Mouse (Mus musculus): ENCODE measurements around the gene Cmya5. TPM values are rescaled to one million over a fixed set of nuclear protein-coding genes. Genes with fewer than 3 reads are reported as not detected.
"Not testable (repeated sequence)": the region's sequence is repeated elsewhere in the genome, so short reads cannot be mapped to it uniquely, and the experiment has no call there.

The Cmya5 gene
- polyA plus RNA-seq (2015; fragmentation: Nextera tagmentation; extraction: Ambion mirVana) = 0.06 and 0.15 TPM in 2 replicates

DNA sequence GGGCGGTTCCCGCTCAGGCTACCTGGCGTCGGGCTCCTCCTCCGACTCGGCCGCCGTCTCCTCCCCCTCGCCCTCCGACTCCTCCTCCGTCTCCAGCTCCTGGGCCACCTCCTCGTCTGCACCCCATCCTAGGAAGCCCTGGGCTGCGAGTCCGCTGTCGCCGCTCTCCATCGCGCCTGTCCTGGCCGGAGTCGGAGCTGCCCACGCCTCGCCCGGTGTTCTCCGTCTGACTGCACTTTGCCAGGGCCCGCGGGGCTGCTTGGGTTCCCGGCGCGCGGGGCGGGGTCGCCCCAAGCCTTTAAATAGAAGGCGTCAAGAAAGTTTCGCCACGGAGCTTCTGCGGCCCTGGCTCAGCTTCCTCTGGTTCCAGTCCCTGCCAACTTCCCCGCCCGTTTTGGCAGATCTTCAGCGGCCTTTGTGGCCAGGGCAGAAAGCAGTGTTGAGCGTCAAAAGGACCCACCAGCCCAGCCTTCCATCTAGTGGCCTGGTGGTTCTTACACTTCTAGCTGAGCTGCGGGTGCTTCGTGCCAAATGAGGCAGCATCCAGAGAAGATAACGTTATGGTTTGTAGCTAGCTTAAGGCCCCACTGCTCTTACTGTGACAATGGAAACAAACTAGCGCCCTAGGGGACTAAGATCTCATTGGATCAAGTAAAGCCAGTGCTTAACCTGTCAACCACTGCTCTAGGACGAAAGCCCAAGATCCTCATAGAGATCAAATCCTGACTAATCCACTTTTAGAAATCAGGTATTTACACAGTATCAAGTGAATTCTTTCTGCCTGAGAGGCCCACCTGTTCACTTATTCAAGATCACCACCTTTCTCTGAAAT is at the start of gene Cmya5:
Cmya5 (minus strand) TSS at position 389 of the 832 bp plus-strand sequence.
- no peaks in the 10 kb centered on the region for H3K9me3 ChIP-seq (replicated peaks; ENCODE audit: control insufficient read depth, low read length)
- no peak within 1 kb of the TSS for H3K27ac ChIP-seq (ENCODE audit: low read length)
- ATAC-seq (ENCODE audit: low read depth) = peak; percentile 63
- H3K36me3 ChIP-seq (ENCODE audit: control insufficient read depth, insufficient read depth) = peaks cover 4% of the 10 kb centered on the region; the same call in 1 of the 2 replicates
- H3K4me2 ChIP-seq (ENCODE audit: low read depth, low read length) = peak within 1 kb of the TSS; percentile 67
- peak within 1 kb of the TSS; percentile 25 for H3K9ac ChIP-seq (ENCODE audit: low read depth, low read length)
- H3K4me1 ChIP-seq (ENCODE audit: control insufficient read depth, low read depth, low read length) = peaks cover 6% of the 10 kb centered on the region
- 8% methylated on average over 45 of the region's 45 CpGs for WGBS (ENCODE audit: insufficient replicate concordance)
- H3K27me3 ChIP-seq (ENCODE audit: control insufficient read depth, insufficient read depth, low read depth, low read length) = no peaks in the 10 kb centered on the region
- peak within 1 kb of the TSS; percentile 50 for H3K4me3 ChIP-seq (ENCODE audit: low read depth, low read length)

DNA sequence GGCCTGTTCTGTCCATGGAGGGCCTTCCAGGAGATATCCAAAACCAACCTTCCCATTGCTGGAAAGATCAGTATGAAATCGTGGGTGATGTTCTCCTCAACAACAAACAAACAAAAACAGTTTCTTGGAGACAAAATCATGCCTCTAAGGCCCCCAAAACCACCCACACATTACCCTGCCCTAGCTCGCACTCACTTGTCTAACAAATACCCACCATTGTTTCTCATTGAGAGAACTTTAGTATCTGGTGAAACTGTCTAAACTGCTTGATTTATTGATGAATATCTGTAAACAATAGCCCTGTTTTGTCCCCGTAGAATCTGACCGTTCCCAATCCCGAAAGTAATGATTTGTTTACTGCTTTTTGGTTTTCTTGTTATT is 48.1 kb upstream of the Cmya5 start:
- Histone ChIP-seq H3K36me3 (ENCODE audit: control insufficient read depth, insufficient read depth) (no peaks in the 10 kb centered on the region), H3K27me3 (ENCODE audit: control insufficient read depth, insufficient read depth, low read depth, low read length) (no peaks in the 10 kb centered on the region), H3K9ac (ENCODE audit: low read depth, low read length) (peak overlapping the region; percentile 57), H3K4me1 (ENCODE audit: control insufficient read depth, low read depth, low read length) (peaks cover 4% of the 10 kb centered on the region; the same call in 1 of the 2 replicates), H3K4me3 (ENCODE audit: low read depth, low read length) (peak overlapping the region; percentile 82), H3K4me2 (ENCODE audit: low read depth, low read length) (peak overlapping the region; percentile 66), H3K27ac (ENCODE audit: low read length) (peak overlapping the region; percentile 57), H3K9me3 (replicated peaks; ENCODE audit: control insufficient read depth, low read length) (no peaks in the 10 kb centered on the region)
- ATAC-seq (ENCODE audit: low read depth) = no peak
- 52% methylated on average over 5 of the region's 5 CpGs for WGBS (ENCODE audit: insufficient replicate concordance)

DNA sequence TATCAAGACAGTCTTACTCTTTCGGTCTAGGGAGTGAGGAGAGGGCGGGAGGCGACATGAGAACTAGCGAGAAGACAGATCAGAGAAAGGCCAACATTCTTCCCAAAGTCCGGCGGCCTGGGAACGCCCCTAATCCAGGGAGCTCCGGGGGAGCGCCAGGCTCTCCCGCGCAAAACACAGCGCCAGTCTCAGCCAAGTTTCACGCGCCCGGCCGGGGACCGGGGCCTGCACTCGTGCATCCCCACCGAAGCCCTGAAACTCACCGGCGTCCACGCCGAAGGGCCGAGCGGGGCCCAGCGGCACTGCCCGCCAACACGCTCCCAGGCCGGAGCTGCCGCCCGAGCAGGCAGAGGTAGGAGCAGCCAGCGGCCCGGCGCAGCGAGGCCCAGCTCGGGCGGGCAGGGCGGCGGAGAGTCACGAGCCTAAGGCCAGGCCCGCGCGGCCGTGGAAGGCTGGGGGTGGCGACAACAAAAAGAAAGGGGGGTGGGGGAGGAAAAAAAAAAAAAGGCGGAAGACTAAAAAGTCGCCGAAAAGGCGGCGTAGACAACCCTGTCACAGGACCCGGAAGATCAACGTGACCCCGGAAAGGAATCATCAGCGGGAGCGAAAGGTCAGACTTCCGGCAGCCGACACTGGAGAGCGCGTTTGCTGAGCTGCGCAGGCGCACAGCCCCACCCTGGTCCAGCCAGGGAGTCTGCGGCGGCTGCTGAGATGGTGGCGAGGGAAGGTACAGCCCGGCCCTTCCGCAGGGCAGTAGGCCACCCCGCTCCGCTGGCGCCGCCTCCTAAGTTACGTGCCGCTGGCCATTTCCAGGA is 47.5 kb upstream of the Cmya5 start, which contains the start of gene Tent2:
Tent2 (minus strand) TSS at position 555 of the 815 bp plus-strand sequence.
- Histone ChIP-seq H3K4me1 (ENCODE audit: control insufficient read depth, low read depth, low read length) (peaks cover 4% of the 10 kb centered on the region; the same call in 1 of the 2 replicates), H3K9ac (ENCODE audit: low read depth, low read length) (peak within 1 kb of the TSS; percentile 88), H3K4me3 (ENCODE audit: low read depth, low read length) (peak within 1 kb of the TSS; percentile 82), H3K27me3 (ENCODE audit: control insufficient read depth, insufficient read depth, low read depth, low read length) (no peaks in the 10 kb centered on the region), H3K4me2 (ENCODE audit: low read depth, low read length) (peak within 1 kb of the TSS; percentile 82), H3K27ac (ENCODE audit: low read length) (peak within 1 kb of the TSS; percentile 92), H3K9me3 (replicated peaks; ENCODE audit: control insufficient read depth, low read length) (no peaks in the 10 kb centered on the region), H3K36me3 (ENCODE audit: control insufficient read depth, insufficient read depth) (no peaks in the 10 kb centered on the region)
- WGBS (ENCODE audit: insufficient replicate concordance) = under 1% methylated on average over 69 of the region's 72 CpGs
- ATAC-seq (ENCODE audit: low read depth) = peak; percentile 100

DNA sequence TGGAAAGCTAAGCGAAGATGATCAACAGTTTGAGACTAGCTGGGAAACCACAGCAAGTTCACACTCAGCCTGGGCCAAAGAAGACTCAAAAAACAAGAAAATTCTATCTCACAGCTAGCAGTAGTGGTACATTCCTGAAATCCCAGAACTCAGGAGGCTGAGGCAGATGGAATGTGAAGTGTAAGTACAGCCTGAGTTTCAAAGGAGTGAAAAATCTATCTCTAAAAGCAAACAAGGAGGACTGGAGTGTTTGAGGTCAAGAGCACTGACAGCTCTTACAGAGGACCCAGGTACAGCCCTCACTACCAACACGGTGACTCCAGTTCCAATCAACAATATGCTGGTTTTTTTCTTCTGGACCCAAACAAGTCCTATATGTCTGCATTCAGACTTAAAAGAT is 44.9 kb upstream of the Cmya5 start:
- no peak overlapping the region for H3K4me3 ChIP-seq (ENCODE audit: low read depth, low read length)
- H3K4me2 ChIP-seq (ENCODE audit: low read depth, low read length) = no peak overlapping the region
- WGBS (ENCODE audit: insufficient replicate concordance) = 68% methylated on average over 2 of the region's 2 CpGs
- no peak overlapping the region for H3K9ac ChIP-seq (ENCODE audit: low read depth, low read length)
- ATAC-seq (ENCODE audit: low read depth) = no peak
- H3K9me3 ChIP-seq (replicated peaks; ENCODE audit: control insufficient read depth, low read length) = no peaks in the 10 kb centered on the region
- H3K27ac ChIP-seq (ENCODE audit: low read length) = 0 out of 2 replicates have a peak overlapping the region, but pooled peaks have one; percentile 4
- no peaks in the 10 kb centered on the region; the same call in 1 of the 2 replicates for H3K36me3 ChIP-seq (ENCODE audit: control insufficient read depth, insufficient read depth)
- H3K27me3 ChIP-seq (ENCODE audit: control insufficient read depth, insufficient read depth, low read depth, low read length) = no peaks in the 10 kb centered on the region
- H3K4me1 ChIP-seq (ENCODE audit: control insufficient read depth, low read depth, low read length) = peaks cover 4% of the 10 kb centered on the region; the same call in 1 of the 2 replicates

DNA sequence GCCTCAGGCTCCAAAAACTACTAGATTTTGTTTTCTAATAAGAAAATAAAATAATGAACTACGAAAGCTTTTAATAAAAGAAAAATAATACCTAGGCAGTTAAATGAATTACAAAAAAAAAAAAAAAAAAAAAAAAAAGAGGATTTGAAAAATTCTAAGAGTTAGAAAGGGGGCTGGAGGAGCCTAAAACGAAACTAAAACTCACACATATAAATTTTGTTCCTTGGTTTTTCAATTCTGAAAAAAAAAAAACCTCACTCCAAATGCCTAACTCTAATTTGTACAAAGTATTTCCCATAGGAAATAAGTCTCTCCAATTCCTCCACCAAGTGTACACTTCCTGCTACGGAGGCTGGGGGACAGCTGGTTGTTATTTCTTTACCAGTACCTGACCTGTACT is 44.2 kb upstream of the Cmya5 start:
- H3K9me3 ChIP-seq (replicated peaks; ENCODE audit: control insufficient read depth, low read length) = no peaks in the 10 kb centered on the region
- no peak overlapping the region for H3K4me3 ChIP-seq (ENCODE audit: low read depth, low read length)
- WGBS (ENCODE audit: insufficient replicate concordance) = 73% methylated on average over 3 of the region's 3 CpGs
- H3K9ac ChIP-seq (ENCODE audit: low read depth, low read length) = no peak overlapping the region
- ATAC-seq (ENCODE audit: low read depth) = no peak
- peak overlapping the region; percentile 4; the same call in 1 of the 2 replicates for H3K27ac ChIP-seq (ENCODE audit: low read length)
- 0 out of 2 replicates have a peak overlapping the region, but pooled peaks have one; percentile 9 for H3K4me2 ChIP-seq (ENCODE audit: low read depth, low read length)
- peaks cover 4% of the 10 kb centered on the region; the same call in 1 of the 2 replicates for H3K4me1 ChIP-seq (ENCODE audit: control insufficient read depth, low read depth, low read length)
- H3K27me3 ChIP-seq (ENCODE audit: control insufficient read depth, insufficient read depth, low read depth, low read length) = no peaks in the 10 kb centered on the region
- H3K36me3 ChIP-seq (ENCODE audit: control insufficient read depth, insufficient read depth) = no peaks in the 10 kb centered on the region; the same call in 1 of the 2 replicates

DNA sequence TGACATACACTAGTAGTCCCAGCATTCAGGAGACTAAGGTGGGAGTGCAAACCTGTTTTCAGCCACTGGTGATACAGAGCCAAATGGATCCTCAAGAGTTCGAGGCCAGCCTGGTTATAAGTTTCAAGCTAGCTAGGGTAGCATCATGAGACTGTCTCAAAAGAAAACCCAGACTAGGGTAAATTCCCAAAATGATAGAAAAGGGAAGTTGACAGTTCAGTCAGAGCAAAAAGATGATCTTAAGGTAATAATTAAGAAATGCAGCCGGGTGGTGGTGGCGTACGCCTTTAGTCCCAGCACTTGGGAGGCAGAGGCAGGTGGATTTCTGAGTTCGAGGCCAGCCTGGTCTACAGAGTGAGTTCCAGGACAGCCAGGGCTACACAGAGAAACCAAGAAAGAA is 43.3 kb upstream of the Cmya5 start:
- WGBS (ENCODE audit: insufficient replicate concordance) = 92% methylated on average over 5 of the region's 5 CpGs
- H3K4me3 ChIP-seq (ENCODE audit: low read depth, low read length) = not testable (repeated sequence)

DNA sequence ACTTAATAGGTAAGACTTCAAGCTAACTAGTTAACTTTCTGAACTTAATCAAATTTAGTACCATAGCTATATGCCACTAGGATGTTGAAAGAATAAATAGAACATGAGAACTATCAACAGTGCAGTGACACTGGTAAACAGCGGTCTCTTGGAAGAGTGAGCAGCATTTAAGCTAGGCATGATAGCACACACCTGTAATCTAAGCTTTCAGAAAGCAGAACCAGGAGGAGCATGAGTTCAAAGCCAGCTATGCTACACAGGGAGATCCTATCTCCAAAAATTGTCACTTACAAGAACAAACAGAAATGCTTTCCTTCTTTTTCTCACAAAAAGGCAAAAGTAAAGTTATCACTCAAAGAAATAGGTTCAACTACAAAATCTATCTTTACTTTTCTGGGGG is 35.8 kb upstream of the Cmya5 start:
- Histone ChIP-seq H3K27me3 (ENCODE audit: control insufficient read depth, insufficient read depth, low read depth, low read length) (no peaks in the 10 kb centered on the region), H3K9me3 (replicated peaks; ENCODE audit: control insufficient read depth, low read length) (no peaks in the 10 kb centered on the region), H3K27ac (ENCODE audit: low read length) (no peak overlapping the region), H3K9ac (ENCODE audit: low read depth, low read length) (no peak overlapping the region), H3K4me3 (ENCODE audit: low read depth, low read length) (no peak overlapping the region), H3K4me2 (ENCODE audit: low read depth, low read length) (no peak overlapping the region), H3K36me3 (ENCODE audit: control insufficient read depth, insufficient read depth) (peaks cover 12% of the 10 kb centered on the region), H3K4me1 (ENCODE audit: control insufficient read depth, low read depth, low read length) (no peaks in the 10 kb centered on the region)
- no peak for ATAC-seq (ENCODE audit: low read depth)
- 83% methylated on average over 1 of the region's 1 CpGs for WGBS (ENCODE audit: insufficient replicate concordance)

More for the DNA sequence above, 43.3 kb upstream of the Cmya5 start:
- ATAC-seq (ENCODE audit: low read depth); H3K9ac ChIP-seq (ENCODE audit: low read depth, low read length); H3K27ac ChIP-seq (ENCODE audit: low read length); H3K27me3 ChIP-seq (ENCODE audit: control insufficient read depth, insufficient read depth, low read depth, low read length); H3K4me2 ChIP-seq (ENCODE audit: low read depth, low read length); H3K36me3 ChIP-seq (ENCODE audit: control insufficient read depth, insufficient read depth); H3K9me3 ChIP-seq (replicated peaks; ENCODE audit: control insufficient read depth, low read length); H3K4me1 ChIP-seq (ENCODE audit: control insufficient read depth, low read depth, low read length): not testable (repeated sequence)

DNA sequence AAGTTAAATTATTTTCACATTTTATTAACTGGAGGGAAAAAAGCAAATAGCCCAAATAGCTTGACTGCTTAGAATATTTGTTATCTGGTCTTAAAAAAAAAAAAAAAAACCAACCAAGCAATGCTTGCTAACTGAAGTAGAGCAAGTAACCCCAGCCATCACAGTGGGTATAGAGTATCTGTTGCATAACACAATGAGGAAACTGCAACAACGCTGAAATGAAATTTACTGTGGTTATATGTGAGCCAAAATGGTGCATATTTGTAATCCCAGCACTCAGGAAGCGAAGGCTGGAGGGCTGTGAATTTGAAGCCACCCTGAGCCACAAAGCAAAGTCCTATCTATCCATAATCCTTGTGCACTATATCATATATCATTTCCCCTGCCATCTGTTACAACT is 35.0 kb upstream of the Cmya5 start:
- Histone ChIP-seq H3K9me3 (replicated peaks; ENCODE audit: control insufficient read depth, low read length) (no peaks in the 10 kb centered on the region), H3K4me3 (ENCODE audit: low read depth, low read length) (no peak overlapping the region), H3K9ac (ENCODE audit: low read depth, low read length) (no peak overlapping the region), H3K27me3 (ENCODE audit: control insufficient read depth, insufficient read depth, low read depth, low read length) (no peaks in the 10 kb centered on the region), H3K27ac (ENCODE audit: low read length) (no peak overlapping the region), H3K36me3 (ENCODE audit: control insufficient read depth, insufficient read depth) (peaks cover 12% of the 10 kb centered on the region), H3K4me2 (ENCODE audit: low read depth, low read length) (no peak overlapping the region), H3K4me1 (ENCODE audit: control insufficient read depth, low read depth, low read length) (no peaks in the 10 kb centered on the region)
- WGBS (ENCODE audit: insufficient replicate concordance) = 67% methylated on average over 2 of the region's 2 CpGs
- no peak for ATAC-seq (ENCODE audit: low read depth)
